Mouse (Mus musculus) E14TG2a.4 (cell line): Measurements from ENCODE around the gene Sos1.

Experiments used
- H3K27me3 ChIP-seq: 2 replicates; pipeline ENCODE4 v1.6.1; 2014; ENCODE audit warnings: low read length, control low read depth; ENCODE audit not compliant: insufficient read depth
- H3K36me3 ChIP-seq: 2 replicates; pipeline ENCODE4 v1.6.1; 2014; ENCODE audit warnings: low read length, control low read depth; ENCODE audit not compliant: insufficient read depth
- H3K4me1 ChIP-seq: replicated peaks from 2 replicates; pipeline ENCODE4 v1.6.1; 2014; ENCODE audit warnings: low read depth, low read length, control low read depth
- H3K4me3 ChIP-seq: replicated peaks from 2 replicates; pipeline ENCODE4 v1.5.1; 2014; ENCODE audit warnings: mild to moderate bottlenecking, low read length
- H3K9me3 ChIP-seq: 2 replicates; pipeline ENCODE4 v1.6.1; 2014; ENCODE audit warnings: low read length, control low read depth
- CTCF ChIP-seq: conservative IDR thresholded peaks from 2 replicates; pipeline ENCODE4 v1.5.1; 2014; ENCODE audit warnings: low read length
- NANOG ChIP-seq: IDR thresholded peaks from 2 replicates; pipeline ENCODE4 v1.6.1; 2014; ENCODE audit warnings: borderline replicate concordance, low read length, mixed read lengths
- POU5F1 ChIP-seq: IDR thresholded peaks from 2 replicates; pipeline ENCODE4 v1.6.1; 2014; ENCODE audit warnings: low read length, borderline replicate concordance

The Sos1 gene

GRCm38 (mm10) chr17:80372989-80373725 lies 107.1 kb downstream of the Sos1 start, which contains the start of gene Gm10190:
Gm10190 (minus strand) TSS chr17:80373541.
- peaks cover 3% of the 10 kb centered on the region; the same call in 1 of the 2 replicates for H3K4me1 ChIP-seq
- peak within 1 kb of the TSS; percentile 76 for H3K4me3 ChIP-seq
- peaks cover 82% of the 10 kb centered on the region for H3K27me3 ChIP-seq
- no peak for TF ChIP-seq NANOG
- no peak for TF ChIP-seq CTCF
- no peak for TF ChIP-seq POU5F1
- H3K9me3 ChIP-seq, result no peaks in the 10 kb centered on the region
- no peaks in the 10 kb centered on the region for H3K36me3 ChIP-seq

GRCm38 (mm10) chr17:80368606-80369005 lies 111.6 kb downstream of the Sos1 start:
- Histone ChIP-seq H3K4me1 (peaks cover 3% of the 10 kb centered on the region; the same call in 1 of the 2 replicates), H3K36me3 (no peaks in the 10 kb centered on the region), H3K27me3 (peaks cover 50% of the 10 kb centered on the region), H3K4me3 (no peak overlapping the region), H3K9me3 (no peaks in the 10 kb centered on the region)
- TF ChIP-seq NANOG (no peak), POU5F1 (no peak), CTCF (no peak)

GRCm38 (mm10) chr17:80367276-80367675 lies 113.0 kb downstream of the Sos1 start:
- no peak for TF ChIP-seq POU5F1
- no peak for TF ChIP-seq NANOG
- no peak for TF ChIP-seq CTCF
- Histone ChIP-seq H3K9me3 (0 out of 2 replicates have a peak, but pooled peaks cover 3% of the 10 kb centered on the region), H3K36me3 (no peaks in the 10 kb centered on the region), H3K27me3 (peaks cover 51% of the 10 kb centered on the region), H3K4me1 (no peaks in the 10 kb centered on the region), H3K4me3 (no peak overlapping the region)

GRCm38 (mm10) chr17:80360245-80360644 lies 120.0 kb downstream of the Sos1 start:
- Histone ChIP-seq H3K27me3 (peaks cover 38% of the 10 kb centered on the region), H3K36me3 (no peaks in the 10 kb centered on the region), H3K4me1 (no peaks in the 10 kb centered on the region), H3K9me3 (0 out of 2 replicates have a peak, but pooled peaks cover 3% of the 10 kb centered on the region), H3K4me3 (no peak overlapping the region)
- TF ChIP-seq NANOG (no peak), POU5F1 (no peak)

GRCm38 (mm10) chr17:80347234-80347633 lies 133.0 kb downstream of the Sos1 start:
- H3K27me3 ChIP-seq, result peaks cover 9% of the 10 kb centered on the region
- no peaks in the 10 kb centered on the region for H3K36me3 ChIP-seq
- no peaks in the 10 kb centered on the region for H3K4me1 ChIP-seq
- H3K4me3 ChIP-seq, result no peak overlapping the region
- TF ChIP-seq POU5F1 (no peak), CTCF (no peak), NANOG (no peak)
- peaks cover 12% of the 10 kb centered on the region for H3K9me3 ChIP-seq

- no peaks in the 10 kb centered on the region for H3K4me1 ChIP-seq
- no peaks in the 10 kb centered on the region for H3K36me3 ChIP-seq
- H3K9me3 ChIP-seq, result peaks cover 12% of the 10 kb centered on the region
- H3K4me3 ChIP-seq, result no peak overlapping the region
- no peak for TF ChIP-seq NANOG
- no peak for TF ChIP-seq CTCF
- TF ChIP-seq POU5F1, result no peak
- H3K27me3 ChIP-seq, result peaks cover 9% of the 10 kb centered on the region
These were observed 133.6 kb downstream of the Sos1 start for GRCm38 (mm10) chr17:80346591-80347125.

- Histone ChIP-seq H3K4me3 (no peak overlapping the region), H3K36me3 (no peaks in the 10 kb centered on the region), H3K27me3 (peaks cover 13% of the 10 kb centered on the region), H3K9me3 (peaks cover 12% of the 10 kb centered on the region), H3K4me1 (no peaks in the 10 kb centered on the region)
- TF ChIP-seq POU5F1 (no peak), CTCF (peak; percentile 47)
These were observed 135.0 kb downstream of the Sos1 start for GRCm38 (mm10) chr17:80345277-80345676.
